Mouse (Mus musculus) fat pad, adult 2 months (tissue): ENCODE data around the gene Spam1.

Experiments
- DNase-seq: peaks from one replicate; pipeline ENCODE4 v3.0.0-alpha.2; 2011; ENCODE audit warnings: low read depth, low spot score; ENCODE audit errors: extremely low read depth

Spam1 gene

DNA sequence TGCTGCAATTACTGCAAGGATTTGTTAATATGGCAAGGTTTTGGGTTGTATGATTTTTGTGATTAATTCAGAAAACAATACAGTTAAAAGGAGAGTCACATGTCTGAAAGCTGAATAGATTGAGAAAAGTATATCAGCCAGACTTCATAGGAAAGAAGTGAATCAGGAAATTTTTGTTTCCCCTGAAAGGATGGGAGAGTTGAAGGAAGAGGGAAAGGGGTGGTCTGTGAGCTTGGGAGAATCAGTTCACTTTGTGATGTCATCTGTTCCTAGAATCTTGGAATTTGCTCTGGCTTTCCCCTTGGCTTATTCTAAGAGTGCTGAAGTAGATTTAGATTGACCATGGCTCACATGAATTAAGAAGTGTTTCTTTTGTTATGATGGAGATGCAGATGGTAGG lies at the start of gene Spam1:
TSS of gene Spam1 (plus strand) at position 301 of the 400 bp plus-strand sequence.
- no peak for DNase-seq

DNA sequence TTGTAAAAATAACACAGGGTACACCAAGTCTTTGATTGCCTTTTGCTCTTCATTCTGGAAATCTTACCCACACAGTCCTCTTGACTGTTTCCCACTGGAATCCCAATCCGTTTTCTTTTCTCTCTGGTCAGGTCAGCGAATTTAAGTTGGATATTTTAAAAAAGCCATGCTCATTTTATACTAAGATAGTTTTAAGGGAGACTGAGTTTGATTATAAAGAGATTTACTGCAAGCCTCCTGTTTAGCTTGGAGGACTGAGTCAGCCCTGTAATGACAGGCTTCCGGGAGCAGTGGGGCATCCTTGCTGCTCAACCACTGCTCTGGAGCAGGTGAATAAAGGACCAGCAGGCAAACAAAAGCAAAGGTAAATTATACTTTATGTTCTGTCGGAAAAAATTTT lies 43.0 kb upstream of the Spam1 start, which contains the start of gene Hyal4:
TSS of gene Hyal4 (plus strand) at position 301 of the 400 bp plus-strand sequence.
- DNase-seq, result no peak

DNA sequence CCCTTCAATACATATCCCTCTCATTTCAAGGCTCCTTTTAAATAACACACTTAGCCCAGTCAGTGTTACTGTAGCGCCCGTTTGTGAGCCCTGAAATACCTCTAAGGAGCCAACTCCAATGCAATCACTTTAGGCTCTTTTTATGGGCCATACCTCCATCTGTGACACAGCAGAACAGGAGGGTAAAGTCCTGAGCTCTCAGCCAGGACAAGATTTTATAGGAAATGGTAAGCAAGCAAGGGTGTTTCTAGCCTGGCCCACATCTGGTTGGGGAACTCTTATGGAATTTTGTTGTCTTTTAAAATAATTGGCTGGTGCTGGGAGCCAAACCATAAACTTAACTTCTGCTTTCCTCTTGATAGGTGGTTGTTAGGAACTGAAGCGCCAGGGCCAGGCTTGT lies 31.7 kb upstream of the Spam1 start:
- DNase-seq, result no peak

DNA sequence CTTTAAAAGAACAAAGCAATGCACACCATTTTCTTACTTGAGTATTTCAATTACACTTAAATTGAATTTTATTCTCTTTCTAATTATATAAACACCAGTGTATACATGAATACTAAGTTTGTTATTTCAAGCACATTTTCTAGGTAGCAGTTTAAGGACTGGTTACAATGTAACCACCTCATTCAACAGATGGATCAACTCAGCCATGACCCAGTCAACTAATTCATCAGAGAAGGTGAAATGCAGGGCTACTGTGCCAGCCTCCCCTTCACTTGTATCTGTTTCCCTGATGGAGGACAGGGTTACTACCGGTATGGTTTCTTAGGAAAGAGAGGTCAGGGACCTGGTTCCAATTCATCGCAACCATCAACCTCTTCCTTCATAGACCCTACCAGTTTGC lies 24.7 kb upstream of the Spam1 start:
- DNase-seq, result no peak

DNA sequence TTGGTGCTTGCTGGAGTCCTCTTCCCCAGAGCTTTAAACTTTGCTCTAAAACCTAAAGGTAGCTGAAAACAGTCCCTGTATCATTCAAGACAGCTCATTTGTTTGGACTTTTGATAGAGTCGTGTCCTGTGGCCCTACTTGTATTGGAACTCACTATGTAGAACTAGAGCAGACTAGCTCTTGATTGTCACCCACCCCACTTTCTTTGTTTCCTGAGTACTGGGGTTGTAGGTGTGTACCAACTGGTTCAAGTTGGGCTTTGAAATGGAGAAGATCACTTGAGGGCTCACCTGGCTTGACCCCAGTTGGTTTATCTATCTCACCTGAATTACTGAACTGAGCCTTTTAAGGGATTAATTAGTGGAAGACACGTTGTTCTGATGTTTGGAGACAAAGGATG lies 11.8 kb upstream of the Spam1 start:
- DNase-seq, result no peak

DNA sequence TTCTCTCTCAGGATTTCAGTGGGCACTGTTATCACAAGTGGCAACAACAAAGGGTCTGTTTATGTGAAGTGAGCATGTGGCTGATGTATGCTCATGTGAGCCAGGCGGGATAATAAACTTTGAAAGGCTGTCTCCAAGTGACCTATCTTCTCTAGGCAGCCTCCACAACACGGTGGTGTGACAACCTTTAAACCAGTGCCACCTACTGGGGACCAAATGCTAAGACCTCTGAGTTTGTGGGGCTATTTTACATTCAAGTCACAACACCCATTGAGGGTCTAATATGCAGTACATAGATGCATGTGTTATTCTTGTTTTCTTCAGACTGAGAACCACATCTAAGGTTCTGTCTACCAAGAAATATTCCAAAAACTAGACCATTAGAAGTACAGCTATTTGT lies 31.1 kb downstream of the Spam1 start:
- no peak for DNase-seq
